Comparison of ENCODE assay signal across 20 mouse cellular contexts in the genomic region with DNA sequence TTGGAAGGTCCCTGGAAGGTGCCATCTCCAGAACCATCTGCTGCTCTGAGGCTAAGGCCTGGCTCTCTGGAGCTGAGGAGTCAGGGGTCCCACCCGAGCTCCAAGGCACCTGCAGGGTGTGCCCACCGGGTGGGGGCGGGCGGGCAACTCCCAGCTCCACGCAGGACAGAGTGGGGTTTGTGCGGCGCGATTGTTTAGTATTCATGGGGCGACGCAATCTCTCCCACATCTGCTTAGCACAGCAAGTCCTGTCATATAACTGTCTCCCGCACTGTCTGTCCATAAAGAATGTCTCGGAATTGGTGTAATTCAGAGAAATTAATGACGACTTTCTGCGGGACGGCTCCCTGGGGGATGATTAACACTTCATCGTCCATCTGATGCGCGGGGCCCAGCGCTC. TPM values are rescaled to one million over a fixed set of nuclear protein-coding genes. Genes with fewer than 3 reads are reported as not detected.
DNase-seq lines count a peak whose midpoint lies in the region; ATAC-seq lines count a peak whose summit lies in the region.
"Had no signal": no experiment of that assay in that cellular context is flagged by ENCODE, and none has a peak within 500 bp of the region (broad histone marks: within the 10 kb centered on the region; RNA-seq: fewer than 3 reads in every experiment).

No protein-coding gene starts in this region.

- no peaks in the 10 kb centered on the region for H3K9me3 ChIP-seq in hindbrain, embryonic 11.5 days (ENCODE audit: control insufficient read depth, low read length)
- H3K9me3 ChIP-seq in hindbrain, embryonic 10.5 days = no peaks in the 10 kb centered on the region
- H3K9me3 ChIP-seq in neural tube, embryonic 11.5 days (ENCODE audit: control insufficient read depth, low read length) = no peaks in the 10 kb centered on the region
- H3K9me3 ChIP-seq in hindbrain, embryonic 15.5 days = no peaks in the 10 kb centered on the region
- no peaks in the 10 kb centered on the region for H3K9me3 ChIP-seq in neural tube, embryonic 14.5 days (ENCODE audit: control insufficient read depth, low read length)
- H3K9me3 ChIP-seq: embryonic facial prominence, embryonic 12.5 days; heart, embryonic 15.5 days; megakaryocyte, embryonic 14.5 days had no signal

- no peak overlapping the region for H3K27ac ChIP-seq in hindbrain, embryonic 11.5 days (ENCODE audit: low read depth, low read length)
- no peak overlapping the region for H3K27ac ChIP-seq in hindbrain, embryonic 10.5 days
- peak overlapping the region; percentile 67 for H3K27ac ChIP-seq in neural tube, embryonic 11.5 days (ENCODE audit: low read depth, low read length)
- peak overlapping the region; percentile 78 for H3K27ac ChIP-seq in hindbrain, embryonic 15.5 days (replicated peaks)
- peak overlapping the region; percentile 82 for H3K27ac ChIP-seq in neural tube, embryonic 14.5 days (ENCODE audit: low read depth, low read length)
- H3K27ac ChIP-seq: embryonic facial prominence, embryonic 12.5 days; heart, embryonic 15.5 days; stomach, postnatal 0 days had no signal

- no peak overlapping the region for H3K4me3 ChIP-seq in hindbrain, embryonic 11.5 days (ENCODE audit: low read depth, low read length)
- no peak overlapping the region for H3K4me3 ChIP-seq in hindbrain, embryonic 10.5 days
- H3K4me3 ChIP-seq in neural tube, embryonic 11.5 days (ENCODE audit: low read depth, low read length) = no peak overlapping the region
- no peak overlapping the region for H3K4me3 ChIP-seq in hindbrain, embryonic 15.5 days
- no peak overlapping the region for H3K4me3 ChIP-seq in neural tube, embryonic 14.5 days (ENCODE audit: low read depth, low read length)
- H3K4me3 ChIP-seq: erythroblast, embryonic 14.5 days had no signal

- ATAC-seq in hindbrain, embryonic 11.5 days (ENCODE audit: low FRiP score) = peak; percentile 47
- ATAC-seq in neural tube, embryonic 11.5 days (ENCODE audit: insufficient read depth, low FRiP score, low TSS enrichment) = 0 out of 2 replicates have a peak, but pooled peaks have one; percentile 33
- no peak for ATAC-seq in hindbrain, embryonic 15.5 days (ENCODE audit: low FRiP score, low read depth)
- peak; percentile 66 for ATAC-seq in neural tube, embryonic 14.5 days (ENCODE audit: low read depth)
- ATAC-seq: intestine, postnatal 0 days; liver, postnatal 0 days had no signal

- no peak overlapping the region for H3K4me2 ChIP-seq in hindbrain, embryonic 11.5 days (replicated peaks; ENCODE audit: low read depth, low read length)
- no peak overlapping the region for H3K4me2 ChIP-seq in neural tube, embryonic 11.5 days (ENCODE audit: low read depth)
- no peak overlapping the region for H3K4me2 ChIP-seq in hindbrain, embryonic 15.5 days
- no peak overlapping the region for H3K4me2 ChIP-seq in neural tube, embryonic 14.5 days (ENCODE audit: low read depth, low read length)

- intact Hi-C loops in gastrocnemius, postnatal 14 days (cut with DNase I; ENCODE audit: low total_unique reads) = no loop called here

- WGBS in hindbrain, embryonic 11.5 days = 81% methylated on average over 19 of the region's 19 CpGs
- 92% methylated on average over 19 of the region's 19 CpGs for WGBS in hindbrain, embryonic 10.5 days
- 62% methylated on average over 19 of the region's 19 CpGs for WGBS in neural tube, embryonic 11.5 days
- WGBS in hindbrain, embryonic 15.5 days = 57% methylated on average over 19 of the region's 19 CpGs
- WGBS in neural tube, embryonic 14.5 days = 33% methylated on average over 19 of the region's 19 CpGs

- no peaks in the 10 kb centered on the region for H3K36me3 ChIP-seq in hindbrain, embryonic 11.5 days (ENCODE audit: control insufficient read depth, insufficient read depth, low read length)
- no peaks in the 10 kb centered on the region for H3K36me3 ChIP-seq in hindbrain, embryonic 10.5 days
- H3K36me3 ChIP-seq in neural tube, embryonic 11.5 days (ENCODE audit: control insufficient read depth, insufficient read depth, low read length) = no peaks in the 10 kb centered on the region
- H3K36me3 ChIP-seq in hindbrain, embryonic 15.5 days = no peaks in the 10 kb centered on the region
- H3K36me3 ChIP-seq in neural tube, embryonic 14.5 days (ENCODE audit: control insufficient read depth, insufficient read depth, low read length) = no peaks in the 10 kb centered on the region
- H3K36me3 ChIP-seq: embryonic facial prominence, embryonic 12.5 days; heart, embryonic 15.5 days had no signal

- no peak for DNase-seq in hindbrain, embryonic 11.5 days (ENCODE audit: low spot score)
- DNase-seq in hindbrain, embryonic 10.5 days (ENCODE audit: low spot score) = no peak
- DNase-seq in neural tube, embryonic 11.5 days (ENCODE audit: low spot score) = peak; percentile 42
- DNase-seq in neural tube, embryonic 10.5 days (ENCODE audit: extremely low spot score, low spot score) = no peak
- no peak for DNase-seq in ovary, adult 18-20 months (ENCODE audit: low spot score)
- DNase-seq in gastrocnemius, postnatal 14 days = no peak
- DNase-seq: B cell, adult 2 months; gastrocnemius, postnatal 10 days; heart, adult 18-20 months; liver, postnatal 0 days; right cerebral cortex, adult 18-20 months; thymus, postnatal 25 days had no signal

- H3K9ac ChIP-seq in hindbrain, embryonic 11.5 days (ENCODE audit: low read depth, low read length) = no peak overlapping the region
- H3K9ac ChIP-seq in neural tube, embryonic 11.5 days (ENCODE audit: low read length) = no peak overlapping the region
- H3K9ac ChIP-seq in hindbrain, embryonic 15.5 days = no peak overlapping the region
- no peak overlapping the region for H3K9ac ChIP-seq in neural tube, embryonic 14.5 days (replicated peaks; ENCODE audit: low read depth, low read length)
- H3K9ac ChIP-seq: embryonic facial prominence, embryonic 12.5 days; heart, embryonic 15.5 days; liver, postnatal 0 days had no signal

- H3K27me3 ChIP-seq in hindbrain, embryonic 11.5 days (ENCODE audit: control insufficient read depth, insufficient read depth, low read length) = peaks cover 19% of the 10 kb centered on the region
- peaks cover 96% of the 10 kb centered on the region for H3K27me3 ChIP-seq in hindbrain, embryonic 10.5 days (ENCODE audit: insufficient read depth, poor library complexity, severe bottlenecking)
- H3K27me3 ChIP-seq in neural tube, embryonic 11.5 days (ENCODE audit: control insufficient read depth, insufficient read depth, low read length) = peaks cover 7% of the 10 kb centered on the region; the same call in 1 of the 2 replicates
- H3K27me3 ChIP-seq in hindbrain, embryonic 15.5 days = peaks cover 8% of the 10 kb centered on the region
- H3K27me3 ChIP-seq in neural tube, embryonic 14.5 days (ENCODE audit: control insufficient read depth, insufficient read depth, low read length) = no peaks in the 10 kb centered on the region; the same call in 1 of the 2 replicates

- H3K4me1 ChIP-seq in hindbrain, embryonic 11.5 days (replicated peaks; ENCODE audit: control insufficient read depth, insufficient read depth, low read length) = no peaks in the 10 kb centered on the region
- peaks cover 11% of the 10 kb centered on the region for H3K4me1 ChIP-seq in hindbrain, embryonic 10.5 days (replicated peaks)
- peaks cover 11% of the 10 kb centered on the region; the same call in 1 of the 2 replicates for H3K4me1 ChIP-seq in neural tube, embryonic 11.5 days (ENCODE audit: control insufficient read depth, insufficient read depth, low read length)
- H3K4me1 ChIP-seq in hindbrain, embryonic 15.5 days (replicated peaks) = peaks cover 58% of the 10 kb centered on the region
- H3K4me1 ChIP-seq in neural tube, embryonic 14.5 days (ENCODE audit: control insufficient read depth, insufficient read depth, low read length) = peaks cover 18% of the 10 kb centered on the region

RNA-seq across cellular contexts. Expression of gene Calcoco1, which starts 15.1 kb away (rescaled TPM):
- 26.2 and 30.1 TPM in 2 replicates for polyA plus RNA-seq in hindbrain, embryonic 11.5 days (2014; fragmentation: Nextera tagmentation; extraction: Ambion mirVana)
- 32.1 and 38.5 TPM in 2 replicates for polyA plus RNA-seq in hindbrain, embryonic 10.5 days (2016; fragmentation: Nextera tagmentation; extraction: Ambion mirVana)
- polyA plus RNA-seq in neural tube, embryonic 11.5 days (2014; fragmentation: Nextera tagmentation; extraction: Ambion mirVana) = 36.7 and 40.9 TPM in 2 replicates
- 40.3 and 43.3 TPM in 2 replicates for polyA plus RNA-seq in hindbrain, embryonic 15.5 days (2015; fragmentation: Nextera tagmentation; extraction: Ambion mirVana)
- 23.5 and 29.3 TPM in 2 replicates for polyA plus RNA-seq in neural tube, embryonic 14.5 days (2014; fragmentation: Nextera tagmentation; extraction: Ambion mirVana)
- total RNA-seq in gastrocnemius, postnatal 14 days (2021) = 10 to 100 TPM; 44.1 to 56.5 TPM

Comparison
In these comparisons a context has a peak if more than half of its experiments do, and no peak if none do; other contexts are left out.
1. H3K27ac ChIP-seq: peak in neural tube, embryonic 11.5 days (single experiment), hindbrain, embryonic 15.5 days (single experiment) and neural tube, embryonic 14.5 days (single experiment); none in hindbrain, embryonic 11.5 days (single experiment) and hindbrain, embryonic 10.5 days (single experiment).